Mouse (Mus musculus): ENCODE results near the gene Bsdc1. TPM values are rescaled to one million over a fixed set of nuclear protein-coding genes. Genes with fewer than 3 reads are reported as not detected.
"Not testable (repeated sequence)": the region's sequence is repeated elsewhere in the genome, so short reads cannot be mapped to it uniquely, and the experiment has no call there.

The Bsdc1 gene
- total and polyA plus RNA-seq, 2 experiments from 2014 or later, result 18.7 to 58.4 TPM

GRCm38 (mm10) chr4:129451471-129452169, 9.8 kb upstream of the Bsdc1 start:
- no peaks in the 10 kb centered on the region for H3K27me3 ChIP-seq (ENCODE audit: control insufficient read depth, insufficient read depth, low read length)
- H3K4me1 ChIP-seq (ENCODE audit: control insufficient read depth, insufficient read depth), result peaks cover 9% of the 10 kb centered on the region; the same call in 1 of the 2 replicates
- H3K27ac ChIP-seq (ENCODE audit: low read depth), result no peak overlapping the region
- H3K4me2 ChIP-seq (ENCODE audit: low read depth, low read length), result no peak overlapping the region
- H3K9me3 ChIP-seq (replicated peaks; ENCODE audit: control insufficient read depth, low read length), result no peaks in the 10 kb centered on the region
- no peaks in the 10 kb centered on the region for H3K36me3 ChIP-seq (replicated peaks; ENCODE audit: control insufficient read depth, insufficient read depth, low read length)
- no peak overlapping the region for H3K4me3 ChIP-seq (ENCODE audit: low read depth, low read length)
- WGBS, result 77% methylated on average over 15 of the region's 15 CpGs
- ATAC-seq (ENCODE audit: insufficient read depth, low read depth) (no peak), DNase-seq (ENCODE audit: low spot score) (no peak)
- TF ChIP-seq CTCF (IDR thresholded peaks at IDR 0.05; ENCODE audit: low read depth), result no peak
- TF ChIP-seq EP300 (IDR thresholded peaks at IDR 0.05; ENCODE audit: low read depth), result no peak
- H3K9ac ChIP-seq (replicated peaks; ENCODE audit: low read depth, low read length), result no peak overlapping the region

GRCm38 (mm10) chr4:129455265-129455664, 6.1 kb upstream of the Bsdc1 start:
- ATAC-seq (ENCODE audit: insufficient read depth, low read depth), result peak; percentile 81
- TF ChIP-seq CTCF (IDR thresholded peaks at IDR 0.05; ENCODE audit: low read depth), result peak; percentile 99
- no peak for TF ChIP-seq EP300 (IDR thresholded peaks at IDR 0.05; ENCODE audit: low read depth)
- no peaks in the 10 kb centered on the region for H3K4me1 ChIP-seq (ENCODE audit: control insufficient read depth, insufficient read depth)

GRCm38 (mm10) chr4:129456126-129456525, 5.3 kb upstream of the Bsdc1 start:
- peaks cover 3% of the 10 kb centered on the region; the same call in 1 of the 2 replicates for H3K4me1 ChIP-seq (ENCODE audit: control insufficient read depth, insufficient read depth)
- H3K27me3 ChIP-seq (ENCODE audit: control insufficient read depth, insufficient read depth, low read length), result no peaks in the 10 kb centered on the region
- no peak for TF ChIP-seq EP300 (IDR thresholded peaks at IDR 0.05; ENCODE audit: low read depth)
- no peak for TF ChIP-seq CTCF (IDR thresholded peaks at IDR 0.05; ENCODE audit: low read depth)
- DNase-seq (ENCODE audit: low spot score) (no peak), ATAC-seq (ENCODE audit: insufficient read depth, low read depth) (no peak)
- 43% methylated on average over 5 of the region's 5 CpGs for WGBS
- no peak overlapping the region for H3K27ac ChIP-seq (ENCODE audit: low read depth)
- H3K4me2 ChIP-seq (ENCODE audit: low read depth, low read length), result no peak overlapping the region
- H3K9ac ChIP-seq (replicated peaks; ENCODE audit: low read depth, low read length), result no peak overlapping the region
- H3K4me3 ChIP-seq (ENCODE audit: low read depth, low read length), result no peak overlapping the region
- no peaks in the 10 kb centered on the region for H3K9me3 ChIP-seq (replicated peaks; ENCODE audit: control insufficient read depth, low read length)
- no peaks in the 10 kb centered on the region for H3K36me3 ChIP-seq (replicated peaks; ENCODE audit: control insufficient read depth, insufficient read depth, low read length)

More at GRCm38 (mm10) chr4:129455265-129455664, 6.1 kb upstream of the Bsdc1 start:
- Histone ChIP-seq H3K27me3 (ENCODE audit: control insufficient read depth, insufficient read depth, low read length) (no peaks in the 10 kb centered on the region), H3K9ac (replicated peaks; ENCODE audit: low read depth, low read length) (no peak overlapping the region), H3K4me2 (ENCODE audit: low read depth, low read length) (no peak overlapping the region), H3K36me3 (replicated peaks; ENCODE audit: control insufficient read depth, insufficient read depth, low read length) (no peaks in the 10 kb centered on the region), H3K4me3 (ENCODE audit: low read depth, low read length) (no peak overlapping the region), H3K27ac (ENCODE audit: low read depth) (no peak overlapping the region), H3K9me3 (replicated peaks; ENCODE audit: control insufficient read depth, low read length) (no peaks in the 10 kb centered on the region)
- under 1% methylated on average over 5 of the region's 5 CpGs for WGBS
- peak; percentile 79 for DNase-seq (ENCODE audit: low spot score)

GRCm38 (mm10) chr4:129457311-129457710, 4.1 kb upstream of the Bsdc1 start:
- DNase-seq (ENCODE audit: low spot score); H3K4me3 ChIP-seq (ENCODE audit: low read depth, low read length); H3K4me1 ChIP-seq (ENCODE audit: control insufficient read depth, insufficient read depth); H3K27ac ChIP-seq (ENCODE audit: low read depth); H3K36me3 ChIP-seq (replicated peaks; ENCODE audit: control insufficient read depth, insufficient read depth, low read length); H3K27me3 ChIP-seq (ENCODE audit: control insufficient read depth, insufficient read depth, low read length); H3K9me3 ChIP-seq (replicated peaks; ENCODE audit: control insufficient read depth, low read length); H3K4me2 ChIP-seq (ENCODE audit: low read depth, low read length); ATAC-seq (ENCODE audit: insufficient read depth, low read depth); H3K9ac ChIP-seq (replicated peaks; ENCODE audit: low read depth, low read length): not testable (repeated sequence)
- 51% methylated on average over 2 of the region's 2 CpGs for WGBS

- Histone ChIP-seq H3K36me3 (replicated peaks; ENCODE audit: control insufficient read depth, insufficient read depth, low read length) (0 out of 2 replicates have a peak, but pooled peaks cover 9% of the 10 kb centered on the region), H3K4me3 (ENCODE audit: low read depth, low read length) (no peak overlapping the region), H3K4me1 (ENCODE audit: control insufficient read depth, insufficient read depth) (peaks cover 10% of the 10 kb centered on the region), H3K9ac (replicated peaks; ENCODE audit: low read depth, low read length) (no peak overlapping the region), H3K27me3 (ENCODE audit: control insufficient read depth, insufficient read depth, low read length) (no peaks in the 10 kb centered on the region), H3K9me3 (replicated peaks; ENCODE audit: control insufficient read depth, low read length) (no peaks in the 10 kb centered on the region), H3K27ac (ENCODE audit: low read depth) (no peak overlapping the region), H3K4me2 (ENCODE audit: low read depth, low read length) (no peak overlapping the region)
- DNase-seq (ENCODE audit: low spot score), result no peak
- ATAC-seq (ENCODE audit: insufficient read depth, low read depth), result no peak
- TF ChIP-seq CTCF (IDR thresholded peaks at IDR 0.05; ENCODE audit: low read depth) (no peak), EP300 (IDR thresholded peaks at IDR 0.05; ENCODE audit: low read depth) (no peak)
- WGBS, result 89% methylated on average over 3 of the region's 3 CpGs
These were observed 1.7 kb upstream of the Bsdc1 start for GRCm38 (mm10) chr4:129459726-129460125.

- Histone ChIP-seq H3K27ac (ENCODE audit: low read depth) (peak overlapping the region; percentile 85), H3K27me3 (ENCODE audit: control insufficient read depth, insufficient read depth, low read length) (no peaks in the 10 kb centered on the region), H3K36me3 (replicated peaks; ENCODE audit: control insufficient read depth, insufficient read depth, low read length) (peaks cover 20% of the 10 kb centered on the region), H3K9me3 (replicated peaks; ENCODE audit: control insufficient read depth, low read length) (no peaks in the 10 kb centered on the region), H3K4me3 (ENCODE audit: low read depth, low read length) (peak overlapping the region; percentile 45), H3K9ac (replicated peaks; ENCODE audit: low read depth, low read length) (peak overlapping the region; percentile 60), H3K4me1 (ENCODE audit: control insufficient read depth, insufficient read depth) (peaks cover 10% of the 10 kb centered on the region), H3K4me2 (ENCODE audit: low read depth, low read length) (peak overlapping the region; percentile 71)
- TF ChIP-seq EP300 (IDR thresholded peaks at IDR 0.05; ENCODE audit: low read depth) (no peak), CTCF (IDR thresholded peaks at IDR 0.05; ENCODE audit: low read depth) (no peak)
- no peak for ATAC-seq (ENCODE audit: insufficient read depth, low read depth)
- no peak for DNase-seq (ENCODE audit: low spot score)
- 2% methylated on average over 4 of the region's 4 CpGs for WGBS
These were observed 576 bp upstream of the Bsdc1 start for GRCm38 (mm10) chr4:129460827-129461182.

Measured in heart, postnatal 0 days (tissue).